Mouse (Mus musculus): Measurements from ENCODE around the gene Tpm1. TPM values are rescaled to one million over a fixed set of nuclear protein-coding genes. Genes with fewer than 3 reads are reported as not detected.

Tpm1 gene
- 220 and 249 TPM in 2 replicates for polyA plus RNA-seq (2015; fragmentation: Nextera tagmentation; extraction: Ambion mirVana)

DNA sequence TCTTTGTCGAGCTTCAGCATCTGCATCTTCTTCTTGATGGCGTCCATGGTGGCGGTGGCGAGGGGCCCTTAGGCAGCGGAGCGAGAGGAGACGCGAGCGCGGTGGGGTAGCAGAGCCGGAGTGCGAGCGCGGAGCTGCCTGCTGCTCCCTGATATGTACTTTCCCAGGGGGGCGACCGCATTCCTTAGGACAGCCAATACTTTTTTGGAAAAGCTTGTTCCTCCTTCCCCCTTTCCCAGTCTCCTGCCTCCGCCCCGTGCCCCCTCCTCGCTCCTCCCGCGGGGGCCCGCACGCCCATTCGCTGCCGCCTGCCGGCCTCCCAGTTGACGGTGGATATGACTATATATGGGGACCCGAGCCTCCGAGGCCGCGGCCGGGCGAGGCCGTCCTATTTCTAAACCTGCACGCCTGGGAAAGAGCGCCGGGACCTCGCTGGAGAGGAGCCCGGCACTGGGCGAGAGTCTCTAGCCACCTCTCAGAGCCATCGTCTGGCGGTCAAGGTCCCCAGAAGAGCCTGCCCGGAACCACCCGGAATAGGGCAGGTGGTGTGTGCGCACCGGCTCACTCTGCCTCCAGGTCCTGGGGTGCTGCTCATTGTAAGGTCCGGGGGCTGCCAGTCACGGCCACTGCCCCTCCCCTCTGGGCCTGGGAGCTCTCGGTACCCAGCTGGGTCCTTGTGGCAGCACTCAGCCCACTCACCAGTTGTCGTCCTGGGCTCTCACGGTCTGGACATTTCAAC is at the start of gene Tpm1:
TSS of gene Tpm1 (minus strand) at position 321 of the 739 bp plus-strand sequence.

GRCm38 (mm10) chr9:66975239-66975645 is 74.0 kb downstream of the Tpm1 start, which contains the start of gene Lactb:
Gene Lactb, minus strand, starts transcription at chr9:66975484.

Other genes starting within 250 kb of the Tpm1 start
- 4.9 and 6.7 TPM in 2 replicates for gene Aph1c, start 214.7 kb downstream of the Tpm1 start, polyA plus RNA-seq (2015; fragmentation: Nextera tagmentation; extraction: Ambion mirVana)
- gene Rab8b, start 129.7 kb downstream of the Tpm1 start, polyA plus RNA-seq (2015; fragmentation: Nextera tagmentation; extraction: Ambion mirVana): 38.9 and 39.6 TPM in 2 replicates
- 582 and 638 TPM in 2 replicates for gene Rps27l, start 103.3 kb downstream of the Tpm1 start, polyA plus RNA-seq (2015; fragmentation: Nextera tagmentation; extraction: Ambion mirVana)
- 6.8 and 7.9 TPM in 2 replicates for gene Lactb, start 73.9 kb downstream of the Tpm1 start, polyA plus RNA-seq (2015; fragmentation: Nextera tagmentation; extraction: Ambion mirVana)